Mouse (Mus musculus) gastrocnemius, adult 8-10 months (tissue): ENCODE results near the gene Sema6d. TPM values are rescaled to one million over a fixed set of nuclear protein-coding genes. Genes with fewer than 3 reads are reported as not detected.

Experiments used
- DNase-seq, 2 experiments: peaks; one replicate each; pipeline ENCODE4 v3.0.0; 2022; ENCODE audit warnings: low spot score in 2 of 2
- total RNA-seq, 4 experiments: library from RNA; stranded (reverse); gene quantifications; 2 replicates each; pipeline ENCODE4 v1.2.4; 2022

Sema6d gene
- total RNA-seq, 4 experiments from 2014 or later = 7.4 to 10.0 (median 8.4) TPM

DNA sequence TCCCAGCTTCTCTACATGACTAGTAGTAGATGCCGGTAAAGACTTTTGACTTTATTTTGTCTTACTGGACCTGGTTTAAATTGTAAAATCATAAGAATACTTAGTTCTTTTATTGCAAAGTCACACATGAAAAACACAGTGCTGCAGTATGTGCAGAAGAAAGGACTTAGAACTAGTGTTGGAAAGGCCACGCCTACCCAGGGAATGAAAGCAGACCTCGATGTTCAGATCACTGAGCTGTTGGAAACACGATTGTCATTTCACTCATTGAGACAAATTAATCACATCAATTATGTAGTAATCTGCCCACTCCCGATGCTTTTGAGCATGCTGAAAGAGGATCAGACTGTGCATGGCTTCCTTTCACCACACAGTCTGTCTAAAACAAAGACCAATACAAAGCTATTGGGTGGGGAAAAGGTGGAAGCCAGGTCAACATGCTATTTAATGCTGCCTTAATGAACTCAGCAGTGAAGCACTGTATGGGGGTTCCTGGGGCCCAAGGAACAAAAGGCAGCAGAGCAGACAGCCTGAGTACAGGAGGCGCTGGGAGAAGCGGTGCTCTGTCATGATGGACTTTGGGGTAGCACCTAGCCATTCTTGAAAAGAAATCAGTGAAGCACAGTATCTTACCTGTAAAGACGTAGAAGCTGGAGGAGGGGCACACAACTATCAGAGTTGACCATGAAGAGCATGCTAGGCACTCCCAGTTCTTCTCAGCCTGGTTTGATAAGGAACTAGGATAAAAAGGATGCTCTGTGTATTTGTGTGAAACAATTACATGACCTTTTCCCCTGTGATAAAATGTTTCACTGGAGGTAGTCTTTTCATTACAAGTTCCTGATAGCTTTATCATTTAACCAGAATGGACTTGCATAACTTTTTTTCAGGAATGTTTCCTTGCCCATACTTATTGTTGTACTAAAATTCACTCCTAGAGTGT, 375.5 kb downstream of the Sema6d start:
- no peak for DNase-seq

DNA sequence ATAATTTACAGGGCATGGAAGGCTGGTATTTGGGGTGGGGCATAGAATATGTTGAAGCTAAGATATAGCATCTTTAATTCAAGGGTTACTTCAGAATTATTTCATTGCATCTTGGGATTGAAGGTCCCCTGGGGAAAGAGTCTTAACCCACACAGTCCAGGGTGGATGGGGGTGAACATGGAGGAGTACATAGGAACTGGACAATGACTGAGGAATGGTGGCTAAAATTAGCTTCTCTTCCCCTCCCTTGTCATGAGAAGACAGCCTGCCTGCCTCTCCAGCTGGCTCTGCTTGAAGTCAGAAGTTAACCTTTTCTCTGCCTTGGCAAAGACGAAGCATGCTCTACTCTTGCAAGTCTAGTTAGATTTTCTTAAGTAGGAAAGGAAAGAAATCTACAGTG, 377.7 kb downstream of the Sema6d start:
- DNase-seq = no peak

DNA sequence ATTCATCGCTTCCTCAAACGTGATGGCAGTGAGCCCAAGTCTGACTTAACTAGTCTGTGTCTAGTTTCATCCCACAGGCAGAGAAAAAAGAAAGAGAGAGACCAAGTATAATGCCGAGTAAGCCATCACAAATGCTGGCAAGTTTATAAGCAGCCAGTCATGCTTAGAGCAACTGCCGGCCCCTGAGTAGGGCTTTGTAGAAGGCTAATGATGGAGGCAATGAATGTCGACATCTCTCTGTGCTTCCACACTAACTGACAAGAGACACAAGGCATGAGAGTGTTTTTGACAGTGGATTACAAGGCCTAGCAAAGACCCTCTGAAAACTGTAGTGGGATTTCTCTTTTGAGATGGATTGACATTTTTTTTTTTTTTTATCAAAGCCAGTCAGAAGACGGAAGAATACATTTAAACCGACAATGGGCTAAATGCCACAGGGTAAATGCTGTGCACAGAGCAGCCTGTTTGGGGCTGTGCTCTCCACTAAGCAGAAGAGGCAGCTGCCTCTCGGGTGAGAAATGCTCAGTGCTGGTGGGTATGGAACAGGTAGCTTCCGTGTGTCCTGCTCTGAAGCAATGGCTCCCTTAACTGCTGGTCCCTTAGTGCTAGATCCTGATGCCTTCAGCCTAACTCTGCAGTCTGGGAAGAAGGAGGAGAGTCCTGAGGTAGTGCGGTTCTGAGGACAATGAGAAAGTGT, 380.7 kb downstream of the Sema6d start:
- DNase-seq = no peak

DNA sequence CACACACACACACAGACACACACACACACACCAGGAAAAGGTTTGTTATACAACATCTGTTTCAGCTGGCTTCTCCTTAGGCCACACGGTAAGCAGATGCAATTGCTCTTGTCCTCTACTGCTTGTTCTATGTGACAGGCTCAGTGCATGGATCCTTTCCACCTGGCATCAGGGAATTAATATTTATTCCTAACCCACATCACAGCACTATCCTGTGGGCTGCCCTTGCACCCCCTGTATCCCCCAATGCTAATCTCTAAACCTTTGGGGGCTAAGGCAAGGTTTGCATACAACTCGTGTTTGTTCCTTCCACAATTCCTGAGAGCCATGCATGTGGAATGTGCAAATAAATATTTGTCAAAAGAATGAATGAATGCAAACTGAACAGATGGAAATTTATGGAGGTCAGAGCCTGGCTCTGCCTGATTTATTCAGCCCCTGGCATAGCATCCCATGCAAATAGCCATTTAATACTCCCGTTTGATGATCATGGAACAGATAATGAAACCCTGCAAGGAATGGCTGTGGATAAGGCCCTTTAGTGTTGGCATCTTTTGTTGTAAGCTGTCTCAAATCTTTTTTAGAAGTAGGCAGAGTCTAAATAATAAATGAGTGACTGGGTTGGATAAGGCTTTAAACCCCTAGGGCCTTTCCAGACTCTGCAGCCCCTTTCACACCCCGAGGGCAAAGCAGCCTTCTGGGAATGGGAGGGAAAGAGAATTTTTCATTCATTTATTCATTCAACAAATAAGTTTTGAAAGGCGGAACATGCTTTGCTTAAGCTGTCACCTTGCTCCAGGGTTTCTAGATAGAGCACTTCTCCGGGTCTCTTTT, 383.1 kb downstream of the Sema6d start:
- no peak for DNase-seq

DNA sequence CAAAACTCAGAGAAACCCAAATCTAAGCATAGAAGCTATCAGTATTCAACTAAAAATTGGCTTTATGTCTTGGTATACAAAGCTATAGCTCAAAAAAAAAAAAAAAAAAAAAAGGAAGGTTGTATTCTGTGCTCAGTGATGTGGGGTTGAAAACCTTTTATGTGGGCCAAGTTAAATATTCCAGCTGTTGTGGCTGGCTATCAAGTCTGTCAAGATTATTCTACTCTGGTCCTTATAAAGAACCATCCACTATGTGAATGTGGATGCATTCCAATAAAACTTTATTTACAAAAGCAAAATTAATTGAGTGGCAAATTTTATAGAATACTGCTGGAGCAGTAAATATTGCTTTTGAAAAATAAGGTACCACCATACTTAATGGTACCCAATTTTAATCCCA, 388.1 kb downstream of the Sema6d start:
- DNase-seq = no peak

DNA sequence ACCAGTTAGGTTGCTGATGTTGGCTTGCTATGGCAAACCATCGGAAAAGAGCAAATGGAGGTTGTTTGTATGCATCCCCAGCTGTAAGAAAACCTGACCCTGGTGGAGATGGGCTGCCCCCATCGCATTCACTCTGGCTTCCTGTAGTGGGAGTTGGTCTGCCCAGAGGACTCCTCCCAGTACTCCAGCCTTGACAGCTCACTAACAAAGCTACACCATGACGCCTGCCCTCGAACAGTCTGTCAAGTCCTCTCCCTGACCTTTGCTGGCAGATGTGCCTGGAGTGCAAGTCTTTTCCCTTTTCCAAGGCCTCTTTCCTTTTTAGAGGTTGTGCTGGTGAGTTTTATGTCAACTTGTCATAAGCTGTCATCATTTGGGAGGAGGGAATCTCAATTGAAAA, 388.8 kb downstream of the Sema6d start:
- no peak for DNase-seq

DNA sequence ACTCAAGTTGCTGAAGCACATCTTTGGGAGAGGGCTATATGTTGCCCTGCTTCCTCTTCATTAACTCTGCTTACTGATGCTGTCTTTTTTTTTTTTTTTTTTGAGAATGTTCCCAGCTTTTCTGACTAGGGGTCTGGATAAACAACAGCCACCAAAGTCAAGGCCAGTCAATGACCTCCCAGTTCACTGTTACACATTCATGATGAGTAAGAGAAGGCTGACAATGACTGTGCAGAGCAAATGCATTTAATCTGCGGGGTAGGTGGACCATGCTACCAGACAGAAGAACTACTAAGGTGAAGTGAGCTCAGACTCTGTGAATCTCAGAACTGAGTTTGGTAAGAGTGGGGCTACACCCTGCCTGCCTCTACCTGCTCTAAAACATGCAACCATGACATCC, 396.0 kb downstream of the Sema6d start:
- no peak for DNase-seq

DNA sequence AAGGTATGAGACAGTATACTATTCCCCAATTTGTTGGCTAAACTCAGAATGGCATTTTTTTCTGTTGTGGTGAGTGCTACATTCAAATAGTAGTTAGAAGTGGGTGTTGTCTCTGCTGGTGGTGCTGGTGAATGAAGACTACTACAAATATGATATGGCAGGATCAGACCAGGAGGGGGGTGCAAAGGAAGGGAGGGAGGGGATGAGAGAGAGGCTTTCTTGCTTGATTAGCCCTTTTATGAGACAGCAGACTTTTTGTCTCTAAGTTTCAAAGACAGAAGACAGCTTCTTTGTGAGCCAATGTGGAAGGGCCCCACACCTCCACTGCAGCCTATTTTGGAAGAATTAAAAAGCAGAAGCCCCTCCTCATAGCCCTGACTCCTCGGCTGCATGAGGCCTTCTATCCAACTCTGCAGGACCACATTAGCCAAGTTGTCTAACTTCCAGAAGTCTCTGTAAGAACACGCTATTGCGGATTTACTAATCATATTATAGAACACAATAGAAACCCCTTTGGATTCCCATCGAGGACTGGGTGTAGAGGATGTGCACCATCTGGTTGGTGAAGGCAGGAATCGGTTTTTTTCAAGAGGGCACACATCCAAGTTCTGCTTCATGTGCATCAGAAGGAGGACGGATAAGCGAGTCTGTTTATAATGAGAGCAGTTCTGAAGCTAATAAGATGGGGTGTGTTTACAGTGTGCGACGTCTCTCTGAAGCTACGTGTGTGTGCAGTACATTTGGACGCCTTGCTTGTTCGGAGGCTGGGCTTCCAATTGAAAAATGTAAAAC, 400.4 kb downstream of the Sema6d start:
- DNase-seq = no peak

DNA sequence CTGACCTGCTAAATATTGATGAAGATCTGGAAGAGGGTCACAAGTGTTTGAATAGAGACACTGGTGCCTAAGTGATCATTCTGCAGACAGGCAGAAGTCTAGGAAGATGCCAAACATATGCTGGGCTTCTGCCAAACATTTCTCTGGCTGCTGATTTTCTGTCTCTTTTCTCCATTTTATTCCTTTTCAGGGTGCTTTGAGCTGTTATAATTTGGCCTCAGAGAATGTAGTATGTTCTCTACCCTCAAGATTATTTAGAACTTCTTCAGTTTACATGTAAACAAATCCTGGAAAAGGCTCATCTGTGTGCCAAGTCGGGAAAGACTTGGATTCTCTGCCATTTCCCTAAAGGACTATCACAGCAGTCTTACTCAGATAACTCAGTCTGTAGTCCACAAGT, 406.0 kb downstream of the Sema6d start:
- no peak for DNase-seq

DNA sequence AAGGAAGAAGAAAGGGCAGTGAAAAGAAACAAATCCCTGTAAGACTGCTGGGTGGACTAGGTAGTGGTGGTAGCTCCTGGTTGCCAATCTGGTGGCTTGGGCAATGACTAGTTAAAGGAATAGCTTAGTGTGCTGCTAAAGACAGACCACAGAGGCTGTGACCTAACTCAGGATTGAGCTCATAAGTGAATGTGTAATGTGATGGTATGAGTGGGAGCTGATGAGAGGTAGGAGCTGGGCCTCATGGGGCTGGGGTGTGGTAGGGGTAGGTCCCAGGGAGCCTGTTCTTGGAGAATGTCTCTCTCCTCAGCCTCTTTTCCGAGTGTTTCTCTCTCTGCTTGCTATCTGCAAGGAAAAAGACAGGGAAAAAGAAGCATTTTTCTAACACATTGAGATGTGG, 409.9 kb downstream of the Sema6d start:
- DNase-seq = no peak

DNA sequence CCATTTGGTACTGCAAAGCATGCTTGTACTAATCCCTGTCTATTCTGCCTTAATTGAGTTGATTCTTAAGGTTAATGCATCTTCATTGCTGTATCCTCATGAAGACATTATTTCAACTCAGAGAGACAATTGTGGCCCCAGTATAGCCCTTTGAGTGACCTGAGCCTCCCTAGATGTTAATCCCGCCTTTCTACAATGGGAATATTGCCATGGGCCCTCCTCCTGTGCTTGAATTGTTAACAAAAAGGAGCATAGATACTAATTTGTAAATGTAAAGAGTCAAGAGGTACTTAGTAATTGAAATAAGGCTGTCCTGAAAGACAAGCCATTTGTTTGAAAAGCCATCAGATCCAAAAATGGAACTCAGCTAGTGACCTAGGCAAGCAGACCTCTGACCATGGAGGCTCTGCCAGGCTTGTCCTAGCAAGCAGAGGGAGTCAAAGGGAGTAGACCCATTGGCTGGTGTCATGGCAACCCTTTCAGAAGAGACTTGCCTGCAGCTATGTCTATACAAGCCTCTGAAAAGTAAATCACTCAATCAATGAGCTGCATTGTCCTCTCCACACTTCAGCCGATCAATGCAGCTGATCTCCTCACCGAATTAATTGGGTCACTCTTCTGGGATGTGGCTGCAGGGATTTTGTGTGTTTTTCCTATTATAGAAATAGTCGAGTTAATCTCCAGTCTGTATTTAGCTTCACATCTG, 416.2 kb downstream of the Sema6d start:
- no peak for DNase-seq

DNA sequence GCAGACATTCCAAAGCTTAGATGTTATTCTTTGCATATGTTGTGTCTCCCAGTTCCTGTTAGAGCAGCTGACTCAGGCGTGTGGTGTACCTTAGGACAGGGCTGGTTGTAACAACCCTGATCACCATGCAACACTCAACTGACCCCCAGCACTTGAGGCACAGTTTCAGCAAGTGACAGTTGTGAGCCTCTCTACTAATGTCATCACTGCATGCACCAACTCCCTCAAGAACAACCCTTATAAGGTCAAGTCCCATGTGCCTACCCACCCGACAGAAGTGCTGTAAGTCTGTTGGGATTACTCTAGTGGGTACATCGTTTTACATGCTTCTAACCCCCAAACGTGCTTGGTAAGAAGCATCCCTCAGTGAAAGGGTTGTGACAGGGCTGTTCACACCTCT, 418.0 kb downstream of the Sema6d start:
- no peak for DNase-seq

DNA sequence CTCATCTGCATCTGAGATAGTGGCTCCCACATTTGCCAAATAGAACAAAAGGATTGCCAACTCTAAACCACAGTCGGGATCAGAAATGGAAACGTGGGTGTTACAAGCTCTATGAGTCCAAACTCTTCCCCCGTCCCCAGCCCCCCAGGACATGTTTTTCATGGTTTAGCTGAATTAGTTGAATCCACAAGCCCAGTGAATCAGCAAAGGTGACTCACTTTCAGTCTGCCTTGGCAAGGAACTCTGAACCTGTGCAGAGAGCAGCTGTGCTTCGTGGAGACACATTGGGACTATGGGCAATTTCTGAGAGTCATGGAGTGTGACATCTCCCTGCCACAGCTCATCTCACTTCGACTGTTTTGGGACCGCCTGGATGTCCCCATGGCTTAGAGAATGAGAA, 419.7 kb downstream of the Sema6d start:
- DNase-seq = no peak

DNA sequence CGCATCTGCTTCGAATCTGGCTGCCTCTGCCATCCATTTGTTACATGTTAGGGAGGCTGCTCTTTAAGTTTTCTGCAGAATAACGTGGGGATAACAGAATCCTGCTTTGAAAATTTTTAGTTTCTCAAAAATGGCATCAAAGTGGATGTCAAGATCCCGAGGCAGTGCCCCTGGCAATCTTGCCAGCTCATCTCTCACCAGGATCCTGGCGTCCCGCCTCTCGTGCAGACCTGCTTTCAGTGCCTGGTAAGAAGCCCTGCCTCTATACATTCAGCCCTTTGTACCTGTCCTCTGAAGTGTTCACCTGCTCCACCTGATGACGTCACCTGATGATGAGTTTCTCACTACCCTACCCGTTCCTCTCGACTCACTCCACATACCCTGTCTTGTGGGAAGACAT, 422.1 kb downstream of the Sema6d start:
- no peak for DNase-seq

DNA sequence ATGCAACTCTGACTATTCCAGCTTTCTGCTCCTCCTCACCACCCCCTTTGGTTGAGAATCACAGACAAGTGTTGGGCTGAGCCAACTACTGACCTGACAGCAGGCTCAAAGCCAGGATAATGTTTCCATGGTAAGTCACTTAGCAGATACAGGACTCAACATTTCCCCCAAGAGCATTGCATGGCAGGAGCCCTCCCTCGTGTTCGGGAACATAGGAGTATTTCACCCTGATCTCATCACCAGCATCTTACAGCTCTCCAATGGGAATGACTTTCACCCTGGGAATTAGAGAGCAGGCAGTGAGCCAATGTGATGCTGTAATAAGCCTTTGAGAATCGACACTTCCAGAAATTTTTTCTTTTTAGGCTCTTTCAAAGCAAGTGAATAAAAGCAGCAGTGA, 432.7 kb downstream of the Sema6d start:
- DNase-seq = peak; percentile 63 to 69

DNA sequence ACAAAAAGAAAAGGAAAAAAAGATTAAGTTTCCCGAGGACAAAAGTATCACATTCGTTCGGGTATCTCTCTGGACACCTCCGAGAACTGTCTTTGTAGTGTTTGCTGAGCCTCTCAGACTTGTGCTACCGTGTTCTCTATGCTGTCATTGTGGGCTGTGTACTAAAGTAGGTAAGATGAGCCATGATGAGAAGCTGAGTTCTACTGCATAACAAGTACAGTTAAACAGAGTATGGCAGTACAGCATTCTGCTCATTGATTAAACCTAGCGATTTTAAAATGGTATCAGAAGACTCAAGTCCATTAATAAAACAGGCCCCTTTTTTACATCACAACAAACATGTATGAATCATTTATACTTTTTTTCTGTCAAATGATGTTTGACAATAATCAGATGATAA, 433.9 kb downstream of the Sema6d start:
- DNase-seq = no peak

DNA sequence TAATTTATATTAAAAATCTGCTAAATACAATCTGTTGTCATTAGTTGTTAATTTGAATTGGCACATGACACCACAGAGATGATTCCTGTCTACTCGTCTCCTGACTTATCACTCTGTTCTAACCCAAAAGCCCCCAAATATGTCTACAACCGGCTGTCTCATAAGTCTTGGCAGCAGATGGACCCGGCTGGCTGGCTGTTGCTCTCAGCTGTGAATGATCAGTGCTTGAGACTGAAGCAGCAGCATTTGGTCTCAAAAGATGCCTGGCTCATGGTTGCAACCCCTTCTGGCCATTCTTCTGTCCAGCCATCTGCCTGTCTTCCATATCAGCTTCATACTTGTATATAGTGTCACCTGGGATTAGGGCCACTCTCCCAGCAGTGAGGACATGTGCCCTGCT, 434.4 kb downstream of the Sema6d start:
- no peak for DNase-seq

DNA sequence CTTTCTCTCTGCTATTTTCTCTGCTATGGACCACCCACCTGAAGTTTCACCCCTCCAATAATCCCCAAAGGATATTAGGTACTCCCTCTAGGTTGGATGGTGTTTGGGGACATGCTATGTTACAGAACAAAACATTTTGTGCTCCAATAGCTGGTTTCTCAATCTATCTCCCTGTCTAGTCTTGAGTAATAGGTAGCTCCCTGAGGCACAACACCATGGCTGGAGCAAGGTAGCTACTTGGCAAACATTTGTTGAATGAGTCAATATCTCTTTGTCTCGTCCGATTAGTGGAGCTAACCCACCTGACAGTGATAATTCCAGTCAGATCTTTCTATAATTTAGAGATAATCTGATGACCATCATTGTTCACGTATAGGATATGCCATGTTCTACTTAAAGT, 437.9 kb downstream of the Sema6d start:
- no peak for DNase-seq

DNA sequence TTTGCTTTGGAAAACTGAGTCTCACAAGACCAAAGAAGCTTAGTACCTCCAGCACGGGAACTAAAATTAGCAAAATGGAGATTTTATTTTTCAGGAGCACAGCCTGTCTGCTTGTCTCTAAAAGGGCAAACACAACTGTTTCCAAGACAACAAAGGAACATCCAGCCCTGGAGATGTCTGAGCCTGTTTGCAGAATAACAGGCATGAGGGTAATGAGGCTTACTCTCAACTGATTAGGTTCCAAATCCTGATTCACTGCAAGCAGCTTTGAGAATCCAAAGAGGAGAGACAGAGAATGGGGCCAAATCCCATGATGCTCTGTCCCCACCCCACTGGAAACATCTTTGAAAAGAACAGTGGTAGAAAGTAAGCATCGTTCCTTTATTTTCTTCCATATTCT, 440.7 kb downstream of the Sema6d start:
- DNase-seq = no peak

DNA sequence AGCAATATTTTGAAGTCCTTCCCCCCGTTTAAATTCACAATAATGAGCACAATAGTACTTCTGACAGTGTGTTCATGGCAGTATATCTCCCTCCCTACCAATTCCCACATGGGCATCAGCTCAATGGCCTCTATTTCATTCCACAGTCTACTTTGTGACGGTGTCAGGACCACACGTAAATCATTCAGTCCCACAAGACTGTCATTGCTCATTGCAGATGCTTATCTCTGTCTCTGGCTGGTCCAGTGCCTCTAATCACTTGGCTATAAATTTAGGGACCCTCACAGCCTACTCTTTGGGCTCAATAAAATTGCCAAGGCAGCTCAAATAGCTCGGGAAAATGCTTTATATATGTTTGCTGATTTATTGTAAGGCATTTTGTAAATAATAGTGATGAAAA, 441.3 kb downstream of the Sema6d start:
- DNase-seq = no peak

DNA sequence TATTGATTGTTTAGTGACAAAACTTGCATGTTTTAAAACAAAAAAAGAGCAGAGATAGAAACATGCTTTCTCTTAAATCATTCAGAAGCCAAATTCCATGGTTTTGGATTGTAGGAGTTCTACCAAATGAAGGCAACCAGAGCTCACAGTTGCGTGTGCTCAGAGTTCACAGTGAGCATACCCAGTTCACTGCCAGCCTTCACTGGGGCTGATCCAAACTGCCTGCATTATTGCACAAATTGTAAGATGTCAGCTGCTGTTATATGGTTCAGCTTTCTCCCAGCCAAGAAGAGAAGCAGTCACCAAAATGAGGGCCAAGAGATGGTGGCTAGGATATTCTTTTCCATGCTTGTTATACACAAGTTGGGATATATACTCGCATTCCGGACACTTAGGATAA, 443.1 kb downstream of the Sema6d start:
- DNase-seq = no peak
